Mouse (Mus musculus): ENCODE measurements at regions not wholly inside any gene's neighbourhood (a gene's known extent, or its start where the extent isn't known, plus 50 kb on each side); places are given as distances from the start of the nearest gene placed in this dataset.
"Not testable (repeated sequence)": the region's sequence is repeated elsewhere in the genome, so short reads cannot be mapped to it uniquely, and the experiment has no call there.

DNA sequence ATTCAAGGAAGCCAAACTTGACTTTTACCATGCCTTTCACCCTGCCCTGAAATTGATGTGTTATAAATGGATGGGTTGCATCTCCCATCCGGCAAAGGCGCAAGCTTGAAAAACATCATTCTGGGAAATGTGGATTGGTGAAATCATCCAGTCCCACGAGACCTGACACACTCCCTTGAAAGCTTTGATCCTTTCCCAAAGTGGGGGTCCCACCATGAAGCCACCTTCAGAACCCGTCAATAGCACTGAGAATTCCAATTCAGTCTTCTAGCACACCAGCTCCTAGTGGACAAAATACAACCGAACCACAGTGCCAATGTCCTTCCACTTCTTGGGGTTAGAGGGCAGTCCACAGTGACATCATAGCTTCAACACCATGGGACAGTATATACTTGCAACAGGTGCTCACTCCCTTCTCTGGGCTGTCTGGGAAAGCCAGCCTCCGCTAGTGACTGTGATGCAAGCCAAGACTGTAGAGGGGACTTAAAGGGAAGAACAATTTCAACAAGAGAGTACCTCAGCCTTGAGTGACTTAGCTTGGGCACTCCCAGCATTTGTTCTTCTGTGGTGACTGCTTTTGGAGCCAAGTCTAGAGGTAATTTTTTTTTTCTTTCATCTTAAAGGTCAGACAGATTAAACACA, 126.6 kb upstream of the Gmds start:
- DNase-seq (ENCODE audit: low read depth, low spot score): no peak

DNA sequence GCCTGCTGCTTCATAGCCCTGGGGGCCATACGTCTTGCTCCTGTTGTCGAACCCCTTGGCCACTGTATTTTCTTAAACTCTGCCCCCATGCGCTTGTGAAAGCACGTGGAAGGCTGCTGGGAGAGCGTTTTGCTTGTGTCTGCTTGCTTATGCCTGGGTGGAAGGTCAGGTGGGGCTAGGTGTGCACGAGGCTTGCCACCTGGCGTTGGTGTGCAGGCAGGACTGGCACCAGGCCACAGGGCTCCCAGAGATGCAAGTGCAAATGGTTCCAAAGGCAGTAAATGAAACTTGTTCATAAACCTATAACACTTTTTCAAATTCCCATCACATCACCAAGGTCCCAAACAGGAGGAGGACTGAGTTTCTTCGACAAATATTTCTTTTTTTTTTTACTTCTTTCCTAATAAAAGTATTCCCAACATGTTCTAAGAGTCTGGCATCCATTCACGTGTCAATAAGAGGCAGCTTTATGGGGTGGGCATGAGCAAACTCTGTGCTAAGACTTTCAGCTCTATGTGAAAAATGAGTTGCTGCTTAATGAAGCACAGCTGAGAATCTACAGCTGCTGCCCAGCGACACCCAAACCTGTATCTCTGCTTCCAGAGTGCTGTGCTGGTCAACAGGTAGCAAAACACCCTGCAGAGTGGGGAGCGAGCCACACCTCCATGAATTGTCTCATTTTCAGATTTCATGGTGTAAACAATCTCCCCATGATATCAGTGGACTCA, 116.0 kb upstream of the Gmds start:
- no peak for DNase-seq (ENCODE audit: low read depth, low spot score)

DNA sequence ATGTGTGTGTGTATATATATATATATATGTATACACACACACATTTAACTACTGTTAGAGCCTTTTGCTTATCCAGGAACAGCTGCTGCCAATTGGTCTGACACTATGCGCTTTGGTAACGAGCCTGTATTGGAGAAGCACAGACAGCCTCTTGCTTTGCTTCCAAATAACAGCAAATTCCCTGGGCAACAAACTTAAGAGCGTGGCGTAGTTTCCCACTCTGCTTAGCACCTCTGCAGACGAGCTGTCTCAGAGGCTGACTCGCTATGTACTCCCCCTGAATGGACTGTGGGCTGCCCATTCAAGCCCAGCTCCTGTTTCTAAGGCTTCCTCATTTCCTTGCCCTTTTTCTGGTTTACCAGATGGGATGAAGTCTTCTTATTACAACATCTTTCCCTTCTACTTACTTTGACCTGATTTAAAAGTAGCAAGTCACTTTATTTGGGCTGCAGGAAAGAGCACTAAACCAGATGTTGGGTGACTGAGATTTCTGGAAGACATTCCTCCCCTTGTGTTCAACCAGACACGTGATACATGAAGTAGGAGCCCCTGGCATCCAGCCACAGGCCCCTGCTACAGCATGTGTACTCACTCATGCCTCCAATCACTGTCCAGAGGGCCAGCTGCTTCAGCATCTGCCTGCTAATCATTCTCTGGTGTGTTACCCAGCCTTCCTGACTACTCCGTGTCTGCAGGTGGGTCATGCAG, 111.3 kb upstream of the Gmds start:
- DNase-seq (ENCODE audit: low read depth, low spot score): peak; percentile 74

DNA sequence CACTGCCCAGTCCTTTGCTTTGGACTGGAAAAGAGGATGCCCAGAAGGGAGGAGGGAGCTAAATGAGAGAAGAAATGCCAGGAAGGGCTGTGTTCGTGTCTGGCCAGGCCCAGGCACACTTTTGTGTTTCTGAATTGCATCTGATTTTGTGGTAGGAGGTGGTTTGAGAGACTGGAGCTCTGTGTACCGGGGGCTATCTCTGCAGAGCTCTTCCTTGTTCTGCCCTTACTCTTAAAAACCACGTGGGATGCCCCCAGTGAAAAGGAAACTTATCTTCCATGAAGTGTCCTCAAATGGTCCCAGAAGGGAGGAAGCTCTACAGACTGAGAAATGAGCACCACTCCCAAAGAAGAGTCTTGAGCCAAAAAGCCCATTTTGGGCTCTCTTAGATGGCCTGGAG, 106.0 kb upstream of the Gmds start:
- DNase-seq (ENCODE audit: low read depth, low spot score): no peak

DNA sequence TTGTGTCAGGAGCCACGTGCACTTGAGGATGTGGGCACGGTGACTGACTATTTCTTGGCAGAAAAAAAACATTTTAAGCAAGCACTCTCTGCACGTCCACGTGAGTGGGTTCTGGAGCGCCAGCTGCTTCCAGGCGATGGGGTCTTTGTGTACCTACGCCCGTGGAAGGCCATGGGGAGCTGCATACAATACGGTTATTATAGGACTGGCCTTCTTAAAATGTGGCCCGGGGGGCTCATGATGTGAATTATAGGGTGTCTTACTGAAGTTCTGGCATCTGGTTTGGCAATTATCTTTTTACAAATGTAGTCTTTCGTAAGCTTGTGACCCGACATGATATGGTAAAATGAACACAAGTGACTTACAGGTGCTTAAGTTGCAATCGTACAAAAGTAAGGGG, 103.5 kb upstream of the Gmds start:
- DNase-seq (ENCODE audit: low read depth, low spot score): peak; percentile 34

DNA sequence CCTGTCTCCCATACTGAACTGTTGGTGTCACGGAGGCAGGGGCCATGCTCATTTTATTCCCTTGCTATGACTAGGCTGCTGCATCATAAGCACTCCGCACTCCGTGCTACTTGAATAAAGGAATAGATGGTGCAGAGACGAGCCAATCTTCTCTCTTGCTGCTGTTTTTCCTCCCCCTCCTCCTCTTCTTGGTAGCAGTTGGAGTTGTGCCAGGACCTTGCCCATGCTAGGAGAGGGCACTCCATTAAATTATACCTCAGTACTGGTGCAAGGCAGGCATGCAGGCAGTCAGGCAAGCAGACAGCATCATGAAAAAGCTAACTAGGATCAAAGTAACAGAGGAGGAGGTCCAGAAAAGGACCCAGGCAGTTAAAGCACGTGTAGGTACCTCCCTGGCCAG, 96.6 kb upstream of the Gmds start:
- no peak for DNase-seq (ENCODE audit: low read depth, low spot score)

DNA sequence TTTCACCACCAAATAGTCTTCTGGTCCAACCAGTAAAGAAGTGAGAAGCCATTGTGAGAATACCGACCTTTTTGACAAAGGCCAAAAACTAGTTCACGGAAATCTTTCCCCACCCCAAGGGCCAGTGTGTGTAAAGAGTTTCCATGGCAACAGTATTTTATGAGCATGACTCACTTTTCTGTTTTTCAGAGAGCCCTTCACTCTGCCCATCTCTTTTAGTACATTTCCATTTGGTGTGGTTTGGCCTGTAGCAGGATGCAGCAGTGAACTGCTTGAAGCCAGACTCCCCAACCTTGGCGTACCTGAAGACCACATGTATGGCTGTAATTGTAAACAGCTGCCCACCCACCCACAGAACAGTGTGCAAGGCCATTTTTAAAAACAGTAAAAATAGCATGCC, 89.9 kb upstream of the Gmds start:
- no peak for DNase-seq (ENCODE audit: low read depth, low spot score)

DNA sequence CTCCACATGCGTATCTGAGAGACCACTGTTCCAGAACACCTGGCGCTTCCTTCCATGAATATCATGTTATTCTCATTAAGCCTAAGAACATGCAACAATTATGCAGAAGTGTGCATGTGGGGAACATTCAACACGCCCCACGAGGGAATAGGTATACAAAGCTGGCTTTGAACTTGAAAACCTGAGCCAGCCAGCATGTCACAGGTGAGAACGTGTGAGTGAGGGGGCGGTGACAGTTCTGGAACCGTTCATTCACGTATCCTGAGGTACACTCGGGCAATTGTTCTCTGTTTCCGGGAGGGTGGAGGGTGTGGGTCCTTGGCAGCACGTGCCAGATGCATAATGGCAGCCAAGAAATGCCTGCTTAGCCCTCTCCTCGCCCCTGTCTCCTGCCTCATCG, 88.4 kb upstream of the Gmds start:
- DNase-seq (ENCODE audit: low read depth, low spot score): no peak

DNA sequence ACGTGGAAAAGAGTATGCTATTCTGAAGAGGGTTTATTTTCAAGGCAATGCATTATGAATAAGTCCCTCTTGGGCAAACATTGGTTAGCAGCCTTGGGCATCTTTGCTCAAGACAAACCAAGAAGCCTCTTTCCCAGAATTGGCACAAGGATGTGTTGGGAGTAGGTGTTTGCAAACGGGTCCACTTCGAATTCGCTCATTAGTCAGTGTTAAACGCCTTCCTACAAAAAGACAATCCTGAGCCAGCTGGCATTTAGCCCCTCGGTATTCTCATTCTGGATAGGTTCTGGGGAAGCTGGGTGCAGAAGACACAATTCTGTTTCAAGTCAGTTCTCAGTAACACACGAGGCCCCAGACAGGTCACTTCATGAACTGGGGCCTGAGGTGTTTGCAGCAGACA, 87.7 kb upstream of the Gmds start:
- DNase-seq (ENCODE audit: low read depth, low spot score): no peak

DNA sequence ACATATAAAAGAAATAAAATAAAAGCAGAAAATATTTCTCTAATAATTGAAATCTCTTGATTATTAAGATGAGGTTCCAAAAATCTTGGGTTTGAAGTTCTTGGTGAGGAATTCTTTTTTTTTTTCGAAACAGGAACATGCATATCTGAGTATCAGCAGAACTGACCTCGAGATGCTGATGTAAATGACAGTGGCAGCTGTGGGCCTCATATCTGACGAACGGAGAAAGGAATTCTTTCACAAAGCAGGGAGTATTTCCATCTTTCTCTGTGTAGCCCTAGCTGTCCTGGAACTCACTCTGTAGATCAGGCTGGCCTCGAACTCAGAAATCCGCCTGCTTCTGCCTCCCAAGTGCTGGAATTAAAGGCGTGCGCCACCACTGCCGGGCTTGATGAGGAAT, 86.0 kb upstream of the Gmds start:
- DNase-seq (ENCODE audit: low read depth, low spot score): not testable (repeated sequence)

DNA sequence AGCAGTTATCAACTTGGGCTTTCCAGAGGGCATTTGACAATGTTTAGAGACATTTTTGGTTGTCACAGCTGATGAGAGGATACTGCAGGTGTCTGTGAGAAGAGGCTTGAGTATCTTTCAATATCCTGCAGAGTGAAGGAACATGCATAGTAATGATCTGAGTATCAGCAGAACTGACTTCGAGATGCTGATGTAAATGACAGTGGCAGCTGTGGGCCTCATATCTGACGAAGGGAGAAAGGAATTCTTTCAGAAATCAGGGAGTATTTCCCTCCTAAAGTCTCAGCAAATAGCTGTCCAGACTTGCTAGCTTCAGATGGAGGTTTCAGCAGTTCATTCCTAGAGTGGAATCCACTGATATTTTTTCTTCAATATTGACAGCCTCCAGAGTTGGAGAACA, 83.9 kb upstream of the Gmds start:
- no peak for DNase-seq (ENCODE audit: low read depth, low spot score)

DNA sequence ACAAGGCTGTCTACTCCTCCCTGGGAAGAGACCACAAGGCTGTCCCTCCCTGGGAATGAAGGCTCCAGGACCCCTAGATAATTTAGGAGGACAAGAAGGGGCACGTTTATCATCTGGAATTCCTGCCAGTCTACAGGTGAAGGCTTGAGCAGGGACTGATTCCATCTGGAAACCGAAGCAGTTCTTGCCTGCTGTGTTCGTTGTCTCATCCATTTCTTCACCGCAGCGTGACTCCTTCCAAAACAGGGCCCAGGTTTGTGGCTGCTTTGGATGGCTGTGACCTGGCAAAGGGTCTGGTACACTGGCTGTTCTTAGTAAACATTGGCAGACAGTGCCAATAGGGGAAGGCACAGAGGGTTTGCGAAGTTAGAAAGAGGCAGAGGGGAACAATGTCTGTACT, 80.8 kb upstream of the Gmds start:
- no peak for DNase-seq (ENCODE audit: low read depth, low spot score)

DNA sequence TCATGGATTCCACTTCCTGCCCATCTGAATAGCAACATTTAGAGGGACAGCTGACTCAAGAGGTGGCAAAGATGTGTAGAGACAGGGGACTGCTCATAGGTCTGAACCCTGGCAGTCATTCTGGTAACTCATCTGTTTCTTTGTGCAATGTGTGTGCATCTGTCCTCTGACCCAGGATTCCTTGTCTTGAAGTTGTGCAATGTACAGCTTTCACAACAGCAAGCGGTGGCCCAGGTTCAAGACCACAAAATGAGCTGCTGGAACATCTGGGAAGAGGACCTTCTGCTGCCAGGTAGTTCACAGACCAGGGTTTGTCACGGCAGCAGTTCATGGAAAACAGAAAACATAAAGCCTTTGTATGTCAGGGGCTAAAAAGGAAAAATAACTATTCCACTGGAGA, 80.1 kb upstream of the Gmds start:
- no peak for DNase-seq (ENCODE audit: low read depth, low spot score)

DNA sequence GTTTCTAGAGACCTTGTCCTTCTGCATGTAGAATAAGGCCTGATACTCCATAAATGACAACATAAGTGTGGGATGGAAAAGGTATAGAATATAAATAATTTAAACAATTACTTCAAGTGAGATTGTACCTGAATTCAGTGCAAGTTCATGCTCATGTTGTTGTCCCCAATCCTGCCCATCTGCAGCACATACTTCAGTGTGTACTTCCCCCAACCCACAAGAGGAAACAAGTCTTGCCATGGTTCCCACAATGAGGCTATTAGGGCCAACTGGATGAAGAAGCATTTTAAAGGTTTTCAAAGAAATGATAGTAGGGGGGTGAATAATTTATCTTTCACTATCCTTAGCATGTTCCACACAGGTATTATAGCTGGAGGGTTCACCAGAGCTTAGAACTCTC, 79.4 kb upstream of the Gmds start:
- no peak for DNase-seq (ENCODE audit: low read depth, low spot score)

DNA sequence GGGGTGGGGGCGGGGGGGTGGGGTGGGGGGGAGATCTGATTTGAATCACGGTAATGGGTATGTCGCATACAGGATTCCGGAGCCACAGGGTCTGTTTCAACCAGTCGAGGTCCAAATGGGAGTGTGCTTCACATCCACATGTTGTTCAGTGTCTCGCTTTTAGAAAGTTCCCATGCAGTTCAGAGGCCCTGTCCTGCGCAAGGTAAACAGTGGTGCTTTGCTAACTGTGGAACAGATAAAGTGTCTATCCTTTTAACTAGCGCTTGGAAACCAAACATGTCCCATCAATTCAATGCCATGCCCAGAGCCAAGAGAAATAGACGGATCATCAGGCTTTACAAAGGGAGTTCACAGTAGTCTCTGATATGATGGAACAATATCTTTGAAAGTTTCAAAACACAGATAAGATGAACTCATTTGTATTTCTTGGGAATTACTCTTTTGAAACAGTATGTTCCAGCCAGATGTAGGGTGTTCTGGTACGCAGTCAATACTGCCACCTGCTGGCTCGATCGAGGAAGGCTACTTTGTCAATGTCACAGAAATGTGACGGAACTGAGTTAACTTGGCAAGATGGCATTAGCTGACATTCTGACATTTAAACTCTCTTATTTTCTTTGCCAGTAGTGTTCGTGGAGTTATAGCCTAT, 72.9 kb upstream of the Gmds start:
- DNase-seq (ENCODE audit: low read depth, low spot score): peak; percentile 74

DNA sequence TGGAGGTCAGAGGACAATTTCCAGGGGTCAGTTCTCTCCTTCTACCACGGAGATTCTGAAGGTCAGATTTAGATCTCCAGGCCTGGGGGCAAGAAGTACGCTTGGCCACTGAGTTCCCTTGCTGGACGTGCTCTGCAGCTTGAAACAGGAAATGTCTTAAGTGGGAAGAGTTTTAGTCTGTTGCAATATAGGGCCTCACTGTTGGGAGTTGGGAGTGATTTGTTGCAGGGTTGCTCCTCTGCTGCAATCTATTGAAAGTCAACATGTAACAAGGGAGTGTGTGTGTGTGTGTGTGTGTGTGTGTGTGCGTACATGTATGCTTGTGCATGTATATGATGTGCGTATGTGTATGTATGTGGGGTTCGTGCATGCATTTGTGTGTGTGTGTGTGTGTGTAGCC, 71.5 kb upstream of the Gmds start:
- DNase-seq (ENCODE audit: low read depth, low spot score): no peak

DNA sequence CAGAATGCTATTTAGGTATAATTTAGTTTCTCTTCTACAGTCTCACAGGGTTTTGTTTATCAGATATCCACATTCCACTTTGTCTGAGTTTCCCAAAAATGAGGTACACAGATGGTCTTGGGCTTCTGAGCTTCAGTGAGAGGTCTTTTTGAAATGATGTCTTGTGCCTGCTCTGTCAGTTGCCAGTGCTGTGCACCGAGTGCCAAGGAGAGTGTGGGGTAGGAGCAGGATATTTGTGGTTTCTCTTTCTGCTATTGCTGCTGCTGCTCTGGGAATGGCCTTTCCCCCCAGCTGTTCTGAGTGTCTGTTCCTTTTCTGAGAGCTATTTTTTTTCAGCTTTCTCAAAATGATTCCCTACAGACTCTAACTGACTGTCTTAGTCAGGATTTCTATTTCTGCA, 60.1 kb upstream of the Gmds start:
- DNase-seq (ENCODE audit: low read depth, low spot score): no peak
